ENCODE assay signal across 8 mouse cellular contexts in the genomic region with DNA sequence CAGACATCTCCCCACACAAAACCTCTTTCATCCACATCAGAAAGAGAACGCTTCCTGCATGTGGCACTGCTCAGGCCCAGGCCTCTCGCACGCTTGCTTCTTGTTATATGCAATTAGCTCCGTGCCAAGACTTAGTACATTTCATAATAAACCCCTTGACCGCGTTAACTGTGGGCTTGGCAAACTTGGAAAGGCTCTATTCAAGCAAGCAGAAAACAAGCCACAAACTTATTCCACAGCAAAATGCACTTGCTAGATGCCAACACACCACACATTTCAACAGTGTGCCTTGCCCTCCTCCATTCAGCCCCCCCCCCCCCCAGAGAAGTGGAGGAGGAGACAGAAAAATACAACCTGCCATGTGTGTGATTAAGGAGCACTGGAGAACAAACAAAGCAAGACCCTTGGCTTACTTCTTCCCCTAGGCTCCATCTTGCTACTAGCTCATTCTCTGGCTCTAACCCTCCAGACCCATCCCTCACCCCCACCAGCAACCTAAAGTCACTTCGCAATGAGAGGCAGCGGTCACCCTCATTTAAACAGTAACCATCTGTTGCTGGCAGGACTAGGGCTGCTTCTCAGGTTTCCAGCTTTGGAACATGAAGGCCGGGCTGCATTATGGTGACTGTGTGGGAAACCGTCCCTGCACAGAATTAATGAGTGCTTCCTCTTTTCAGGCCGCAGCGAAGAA.
A peak's percentile ranks its signal among the peaks of the same experiment; 100 is the strongest.
DNase-seq lines count a peak whose midpoint lies in the region; ATAC-seq lines count a peak whose summit lies in the region.

No protein-coding gene starts in this region.

- H3K9ac ChIP-seq in neural tube, embryonic 11.5 days (ENCODE audit: low read length), result no peak overlapping the region

- no peak overlapping the region for H3K4me2 ChIP-seq in neural tube, embryonic 11.5 days (ENCODE audit: low read depth)

- no peaks in the 10 kb centered on the region for H3K27me3 ChIP-seq in neural tube, embryonic 11.5 days (ENCODE audit: control insufficient read depth, insufficient read depth, low read length)

- H3K36me3 ChIP-seq in neural tube, embryonic 11.5 days (ENCODE audit: control insufficient read depth, insufficient read depth, low read length), result no peaks in the 10 kb centered on the region

- WGBS in neural tube, embryonic 11.5 days, result 36% methylated on average over 12 of the region's 12 CpGs

- no peak overlapping the region for H3K4me3 ChIP-seq in neural tube, embryonic 11.5 days (ENCODE audit: low read depth, low read length)

- DNase-seq in frontal cortex, postnatal 36 days (ENCODE audit: low spot score in 2 of 2), result no peak
- DNase-seq in gastrocnemius, adult 18-20 months (ENCODE audit: low spot score), result peak; percentile 50
- peak; percentile 30 to 48 for DNase-seq in kidney, postnatal 4 days
- DNase-seq in neural tube, embryonic 11.5 days (ENCODE audit: low spot score), result peak; percentile 67
- no peak for DNase-seq in right cerebral cortex, postnatal 4 days
- DNase-seq in cerebellum, adult 11 months, result no peak

- H3K4me1 ChIP-seq in neural tube, embryonic 11.5 days (ENCODE audit: control insufficient read depth, insufficient read depth, low read length), result 0 out of 2 replicates have a peak, but pooled peaks cover 3% of the 10 kb centered on the region

- H3K27ac ChIP-seq in neural tube, embryonic 11.5 days (ENCODE audit: low read depth, low read length), result 0 out of 2 replicates have a peak overlapping the region, but pooled peaks have one; percentile 24

- no peaks in the 10 kb centered on the region for H3K9me3 ChIP-seq in neural tube, embryonic 11.5 days (ENCODE audit: control insufficient read depth, low read length)

- ATAC-seq in frontal cortex, adult (ENCODE audit: low TSS enrichment), result peak; percentile 27; the same call in 1 of the 2 replicates
- ATAC-seq in neural tube, embryonic 11.5 days (ENCODE audit: insufficient read depth, low FRiP score, low TSS enrichment), result peak; percentile 78
- ATAC-seq in erythroid progenitor cell, adult 5-6 weeks (replicated peaks; ENCODE audit: low FRiP score, poor library complexity, severe bottlenecking), result no peak

Comparison
In these comparisons a context has a peak if more than half of its experiments do, and no peak if none do; other contexts are left out.
1. DNase-seq: peak in gastrocnemius, adult 18-20 months (single experiment), kidney, postnatal 4 days (2 of 2) and neural tube, embryonic 11.5 days (single experiment); none in frontal cortex, postnatal 36 days (0 of 2), right cerebral cortex, postnatal 4 days (single experiment) and cerebellum, adult 11 months (single experiment).